Mouse (Mus musculus) lung, postnatal 36 days (tissue): ENCODE measurements around the gene Dnah6.
A peak's percentile ranks its signal among the peaks of the same experiment; 100 is the strongest.

Experiments used
- DNase-seq: peaks from one replicate; pipeline ENCODE4 v3.0.0; 2022; ENCODE audit warnings: mixed read lengths

The Dnah6 gene

GRCm38 (mm10) chr6:73132784-73133183 is 88.7 kb downstream of the Dnah6 start:
- DNase-seq: no peak

DNA sequence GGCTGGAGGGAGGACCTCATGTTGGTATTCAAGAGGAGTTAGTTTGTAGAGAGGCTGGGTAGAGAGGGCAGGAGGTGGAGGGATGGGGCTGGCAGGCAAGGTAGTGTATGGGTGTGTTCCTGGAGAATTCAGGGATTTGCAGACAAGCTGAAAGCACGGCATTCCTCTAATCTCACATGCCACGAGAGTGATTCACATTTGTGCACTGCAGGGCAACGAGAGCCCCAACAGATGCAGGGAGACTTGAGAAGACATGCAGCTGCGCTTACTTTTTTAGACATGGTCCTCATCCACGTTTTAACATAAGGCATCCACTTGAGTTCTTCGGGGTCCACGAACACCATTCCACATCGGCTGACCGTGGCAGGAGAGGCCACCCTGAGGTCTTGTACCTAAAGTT is 93.9 kb downstream of the Dnah6 start:
- DNase-seq: no peak

GRCm38 (mm10) chr6:73120348-73120747 is 101.1 kb downstream of the Dnah6 start:
- DNase-seq: no peak

DNA sequence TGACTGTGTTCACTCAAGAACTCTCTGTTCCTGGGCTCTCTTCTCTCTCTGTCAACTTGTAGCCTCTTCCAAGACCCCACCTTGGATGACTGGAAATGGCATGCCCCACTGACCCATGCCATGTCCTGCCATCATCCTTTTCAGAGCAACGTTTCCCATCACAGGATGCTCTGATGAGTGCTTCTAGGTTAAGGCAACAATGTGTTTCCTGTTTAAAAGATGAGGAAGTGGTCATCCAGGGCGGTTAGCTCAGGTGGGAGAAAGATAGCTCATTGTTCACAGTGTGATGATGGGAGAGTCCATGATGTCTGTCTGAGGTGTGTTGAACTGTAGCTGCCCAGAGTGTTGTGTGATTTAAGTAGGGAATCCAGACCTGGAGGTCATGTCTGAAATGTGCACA is 107.6 kb downstream of the Dnah6 start:
- DNase-seq: no peak

- no peak for DNase-seq
These were observed 108.1 kb downstream of the Dnah6 start for GRCm38 (mm10) chr6:73113365-73113764.

- no peak for DNase-seq
These were observed 128.3 kb downstream of the Dnah6 start for GRCm38 (mm10) chr6:73093133-73093532.

- no peak for DNase-seq
These were observed 130.6 kb downstream of the Dnah6 start for GRCm38 (mm10) chr6:73090836-73091235.

DNA sequence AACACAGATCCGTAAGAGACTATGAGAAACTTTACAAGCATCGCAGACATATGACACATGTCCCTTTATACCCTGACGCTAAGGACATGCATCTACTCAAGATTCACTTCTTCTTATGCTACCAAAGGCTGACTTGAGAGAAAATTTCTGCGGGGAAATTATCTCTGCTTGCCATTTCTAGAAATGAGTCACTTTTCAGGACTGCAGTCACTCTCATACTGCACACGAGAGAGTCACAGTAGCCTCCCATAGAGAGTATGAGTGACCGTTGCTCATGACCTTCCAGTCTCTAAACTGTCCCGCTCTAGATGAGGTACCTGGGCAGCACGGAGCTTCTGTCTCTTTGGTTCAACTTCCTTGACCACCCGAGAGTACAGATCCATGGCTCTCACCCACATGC is 138.9 kb downstream of the Dnah6 start:
- no peak for DNase-seq

DNA sequence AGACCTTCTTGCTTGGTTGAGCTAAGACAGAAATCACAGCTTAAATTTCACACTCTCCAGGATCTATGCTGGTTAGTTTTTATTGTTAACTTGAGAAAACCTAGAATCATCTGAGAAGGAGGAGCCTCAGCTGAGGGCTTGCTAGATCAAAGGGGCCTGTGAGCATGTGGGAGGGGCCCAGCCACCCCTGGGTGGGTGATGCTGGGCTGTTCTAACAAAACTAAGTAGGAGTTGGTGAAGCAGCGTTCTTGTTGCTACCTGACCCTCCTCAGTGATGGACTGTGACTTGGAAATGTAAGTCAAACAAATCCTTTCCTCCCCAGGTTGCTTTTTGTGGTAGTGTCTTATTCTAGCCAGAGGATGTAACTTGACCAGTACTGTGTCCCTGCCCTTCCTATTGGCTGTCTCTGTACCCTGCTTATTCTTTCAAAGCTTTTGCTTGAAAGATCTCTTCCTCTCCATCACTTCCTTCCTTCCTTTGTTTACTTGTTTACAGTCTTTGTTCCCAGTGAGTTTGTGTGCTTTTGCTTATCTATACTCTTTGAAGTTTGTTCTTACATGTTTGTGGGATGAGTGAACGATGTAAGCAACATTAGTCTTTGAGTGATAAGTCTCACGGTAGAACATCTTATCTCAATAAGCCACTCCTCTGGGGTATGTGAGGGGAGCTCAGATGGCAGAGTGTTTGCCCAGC is 149.2 kb downstream of the Dnah6 start:
- no peak for DNase-seq

DNA sequence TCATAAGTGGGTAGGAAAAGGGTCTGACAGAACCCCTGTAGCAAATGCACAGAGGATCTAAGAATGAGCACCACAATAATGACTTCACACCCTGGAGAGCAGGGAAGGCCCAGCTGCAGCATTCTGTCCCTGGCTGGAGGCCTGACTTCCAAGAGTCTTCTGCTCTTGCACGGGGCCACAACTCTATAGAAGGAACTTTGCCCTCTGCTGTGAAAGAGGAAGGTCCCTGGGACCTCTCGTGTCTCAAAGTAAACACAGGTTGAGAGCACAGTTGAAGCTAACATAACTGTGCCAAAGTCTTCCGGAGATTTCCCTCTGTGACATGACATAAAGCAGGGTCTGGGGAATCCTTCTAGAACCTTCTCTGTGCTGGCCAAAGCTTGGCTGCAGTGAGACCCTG is 150.2 kb downstream of the Dnah6 start:
- no peak for DNase-seq

DNA sequence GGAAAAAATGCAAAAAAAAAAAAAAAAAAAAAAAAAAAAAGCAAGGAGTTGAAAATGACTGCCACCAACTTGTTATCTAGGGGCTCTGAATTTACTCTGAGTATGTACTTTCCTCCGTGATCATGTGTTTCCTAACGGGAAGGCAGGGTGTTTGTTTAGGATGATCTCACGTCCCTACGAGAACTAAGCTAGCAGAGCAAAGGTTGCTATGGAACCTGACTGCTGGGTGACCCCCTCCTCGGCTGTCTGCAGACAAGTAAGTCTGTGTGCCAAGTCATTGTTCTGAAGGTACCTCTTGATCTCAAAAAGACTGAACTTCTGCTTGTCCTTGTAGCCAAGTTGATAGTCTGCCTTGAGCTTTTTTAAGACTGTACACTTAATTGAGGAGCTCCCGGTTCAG is 150.8 kb downstream of the Dnah6 start:
- DNase-seq: peak; percentile 42

DNA sequence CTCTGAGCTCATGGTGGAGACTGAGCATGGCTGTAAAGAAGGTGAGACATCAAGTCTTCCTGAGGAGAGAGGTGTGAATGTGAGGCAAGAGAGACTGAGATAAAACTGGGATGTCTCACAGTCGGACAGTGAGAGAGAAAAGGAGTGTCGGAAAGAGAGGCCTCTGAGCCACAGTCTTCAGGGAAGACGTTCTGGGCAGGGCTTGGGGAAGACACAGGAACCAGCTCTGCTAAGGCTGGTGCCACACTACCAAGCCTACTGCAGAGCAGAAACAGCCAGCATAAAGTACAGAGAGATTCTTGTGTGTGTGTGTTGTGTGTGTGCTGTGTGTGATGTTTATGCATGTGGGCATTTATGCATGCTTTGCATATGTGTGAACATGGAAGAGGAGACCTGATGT is 156.9 kb downstream of the Dnah6 start:
- no peak for DNase-seq

- peak; percentile 11 for DNase-seq
These were observed 161.8 kb downstream of the Dnah6 start for GRCm38 (mm10) chr6:73059596-73060121.

DNA sequence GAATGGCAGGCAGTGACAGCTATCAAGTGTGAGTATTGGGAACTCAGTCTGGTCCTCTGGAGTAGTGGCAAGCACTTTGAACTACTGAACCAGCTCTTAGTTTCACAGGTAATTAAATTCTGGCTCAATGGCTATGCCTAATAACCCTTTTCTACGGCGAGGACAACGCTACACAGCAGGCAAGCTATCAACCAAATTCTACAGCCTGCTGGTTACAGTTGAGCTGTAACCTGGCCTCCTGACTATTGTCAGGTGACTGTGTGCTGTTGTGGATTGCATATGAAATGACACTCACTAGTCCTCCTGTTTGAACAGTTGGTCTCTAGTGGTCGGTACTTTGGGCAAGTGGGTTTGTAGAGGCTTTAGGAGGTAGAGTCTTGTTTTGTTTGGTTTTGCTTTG is 162.3 kb downstream of the Dnah6 start:
- no peak for DNase-seq

- DNase-seq: no peak
These were observed 166.1 kb downstream of the Dnah6 start for GRCm38 (mm10) chr6:73055347-73055746.

DNA sequence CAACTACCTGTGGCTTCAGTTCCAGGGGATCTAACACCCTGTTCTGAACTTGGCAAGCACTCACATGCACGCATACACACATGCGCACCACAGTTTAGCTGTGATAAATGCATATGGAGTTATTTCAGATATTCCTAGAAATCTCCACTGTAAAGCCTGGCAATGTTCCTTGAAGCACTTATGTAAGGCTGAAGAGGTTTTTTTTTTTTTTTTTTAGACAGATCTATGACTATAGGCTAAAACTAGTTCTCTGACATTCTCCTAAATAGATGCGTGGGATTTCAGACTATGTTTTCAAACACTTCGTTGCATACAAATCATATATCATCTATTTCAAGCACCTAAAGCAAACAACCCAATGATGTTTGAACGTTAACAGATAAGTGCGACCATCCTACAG is 166.6 kb downstream of the Dnah6 start:
- DNase-seq: no peak

- no peak for DNase-seq
These were observed 167.9 kb downstream of the Dnah6 start for GRCm38 (mm10) chr6:73053526-73053925.

DNA sequence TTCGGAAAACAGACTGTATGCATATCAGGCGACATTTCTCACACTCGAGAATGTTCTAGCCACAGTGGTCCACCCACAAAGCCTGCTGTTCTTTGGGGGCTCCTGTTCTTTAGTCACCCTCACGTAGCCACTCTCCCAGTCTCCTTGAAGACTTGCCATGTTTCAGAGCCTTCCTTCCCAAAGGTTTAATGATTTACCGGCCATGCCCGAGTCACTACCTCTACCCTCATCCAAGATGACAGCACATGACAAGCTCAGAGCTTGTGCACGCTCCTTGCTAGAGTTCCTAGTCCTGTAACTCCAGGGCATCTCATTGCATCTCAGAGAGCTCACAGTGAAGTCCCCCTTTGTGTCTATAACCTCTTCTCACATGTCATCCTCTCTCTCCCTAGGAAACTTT is 174.2 kb downstream of the Dnah6 start:
- DNase-seq: no peak

DNA sequence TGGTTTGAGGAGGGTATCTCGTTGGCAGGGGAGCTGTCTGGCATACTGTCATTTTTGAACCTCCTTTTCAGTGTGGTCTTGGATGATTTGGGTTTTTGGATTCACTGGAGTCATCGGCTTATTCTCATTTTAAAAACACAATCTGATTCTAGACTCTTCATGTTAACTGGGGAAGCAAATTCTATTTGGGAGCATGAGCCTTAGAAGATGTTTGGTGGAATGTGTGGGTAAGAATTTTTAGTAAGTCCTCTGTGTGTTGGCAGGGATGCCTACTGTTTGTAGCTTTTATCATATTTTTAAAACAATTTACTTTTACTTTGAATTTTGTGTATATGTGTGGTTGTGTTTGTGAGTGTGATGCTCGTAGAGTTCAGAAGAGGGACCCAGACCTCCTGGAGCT is 175.5 kb downstream of the Dnah6 start:
- DNase-seq: no peak

GRCm38 (mm10) chr6:73042278-73042677 is 179.2 kb downstream of the Dnah6 start:
- no peak for DNase-seq

- no peak for DNase-seq
These were observed 183.2 kb downstream of the Dnah6 start for GRCm38 (mm10) chr6:73038291-73038690.

- no peak for DNase-seq
These were observed 192.6 kb downstream of the Dnah6 start for GRCm38 (mm10) chr6:73028853-73029252.

DNA sequence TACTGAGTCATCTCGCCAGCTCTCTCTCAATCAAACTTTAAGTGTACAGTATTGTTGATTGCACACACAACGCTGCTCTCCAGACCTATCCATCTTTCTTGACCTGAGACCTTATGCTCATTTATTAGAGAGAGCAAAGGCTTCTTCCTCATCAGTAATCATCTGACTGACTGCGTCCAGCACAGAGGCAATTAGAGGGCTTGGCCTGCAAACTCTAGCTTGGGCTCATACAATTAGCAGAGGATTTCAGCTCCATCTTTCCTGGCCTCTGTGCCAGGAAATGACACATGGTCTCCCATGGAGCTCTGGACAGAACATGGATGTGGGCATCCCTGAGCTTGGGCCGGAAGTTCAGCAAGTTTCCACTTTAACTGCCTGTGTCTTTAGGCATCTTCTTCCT is 193.6 kb downstream of the Dnah6 start:
- DNase-seq: no peak

- DNase-seq: no peak
These were observed 194.6 kb downstream of the Dnah6 start for GRCm38 (mm10) chr6:73026898-73027297.

- DNase-seq: peak; percentile 68
These were observed 201.4 kb downstream of the Dnah6 start for GRCm38 (mm10) chr6:73020061-73020460.
